Mouse (Mus musculus): ENCODE measurements at regions not wholly inside any gene's neighbourhood (a gene's known extent, or its start where the extent isn't known, plus 50 kb on each side); places are given as distances from the start of the nearest gene placed in this dataset.

DNA sequence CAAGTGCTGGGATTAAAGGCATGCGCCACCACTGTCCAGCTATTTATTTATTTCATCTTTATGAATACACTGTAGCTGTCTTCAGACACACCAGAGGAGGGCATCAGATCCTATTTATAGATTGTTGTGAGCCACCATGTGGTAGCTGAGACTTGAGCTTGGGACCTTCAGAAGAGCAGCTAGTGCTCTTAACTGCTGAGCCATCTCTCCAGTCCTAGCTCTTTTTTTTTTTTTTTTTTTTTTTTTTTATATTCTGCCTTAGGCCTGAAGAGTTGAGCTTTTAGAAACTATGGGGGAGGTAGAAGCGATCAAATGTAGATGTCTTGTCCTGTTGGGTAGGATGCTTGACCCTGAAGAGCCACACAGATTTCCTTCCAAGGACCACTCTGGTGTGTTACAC is 147.6 kb upstream of the Jmjd1c start:
- no peaks in the 10 kb centered on the region for H3K4me1 ChIP-seq
- no peaks in the 10 kb centered on the region for H3K9me3 ChIP-seq (replicated peaks)
- H3K9ac ChIP-seq (replicated peaks) = no peak overlapping the region
- H3K4me3 ChIP-seq (replicated peaks) = no peak overlapping the region
- no peaks in the 10 kb centered on the region for H3K27me3 ChIP-seq (replicated peaks)
- H3K36me3 ChIP-seq = no peaks in the 10 kb centered on the region
- no peak overlapping the region for H3K27ac ChIP-seq (replicated peaks)
- ATAC-seq (ENCODE audit: low FRiP score) = no peak
- no peak overlapping the region for H3K4me2 ChIP-seq
- 92% methylated on average over 2 of the region's 2 CpGs for WGBS

DNA sequence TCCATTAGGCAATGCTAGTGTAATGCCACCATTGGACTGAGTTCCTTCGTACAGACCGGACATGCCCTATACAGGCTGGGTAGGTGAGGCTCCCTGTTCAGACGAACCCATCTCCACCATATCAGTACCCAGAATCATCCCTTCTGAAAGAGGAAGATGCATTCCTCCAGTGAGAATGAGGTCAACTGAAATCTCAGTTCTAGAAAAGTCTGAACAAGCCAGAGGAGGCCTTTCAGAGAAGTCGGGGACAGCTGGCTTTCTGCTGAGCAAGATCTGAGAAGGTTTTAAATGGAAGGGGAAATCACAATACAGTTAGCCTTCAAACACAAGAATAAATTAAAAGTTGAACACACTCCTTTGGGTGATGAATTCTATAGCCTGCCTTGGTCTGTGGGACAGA is 145.5 kb upstream of the Jmjd1c start:
- no peak overlapping the region for H3K4me2 ChIP-seq
- no peaks in the 10 kb centered on the region for H3K36me3 ChIP-seq
- H3K27ac ChIP-seq (replicated peaks) = no peak overlapping the region
- no peaks in the 10 kb centered on the region for H3K27me3 ChIP-seq (replicated peaks)
- no peak overlapping the region for H3K4me3 ChIP-seq (replicated peaks)
- H3K9ac ChIP-seq (replicated peaks) = no peak overlapping the region
- WGBS = 90% methylated on average over 4 of the region's 4 CpGs
- H3K4me1 ChIP-seq = no peaks in the 10 kb centered on the region
- H3K9me3 ChIP-seq (replicated peaks) = no peaks in the 10 kb centered on the region
- ATAC-seq (ENCODE audit: low FRiP score) = no peak

DNA sequence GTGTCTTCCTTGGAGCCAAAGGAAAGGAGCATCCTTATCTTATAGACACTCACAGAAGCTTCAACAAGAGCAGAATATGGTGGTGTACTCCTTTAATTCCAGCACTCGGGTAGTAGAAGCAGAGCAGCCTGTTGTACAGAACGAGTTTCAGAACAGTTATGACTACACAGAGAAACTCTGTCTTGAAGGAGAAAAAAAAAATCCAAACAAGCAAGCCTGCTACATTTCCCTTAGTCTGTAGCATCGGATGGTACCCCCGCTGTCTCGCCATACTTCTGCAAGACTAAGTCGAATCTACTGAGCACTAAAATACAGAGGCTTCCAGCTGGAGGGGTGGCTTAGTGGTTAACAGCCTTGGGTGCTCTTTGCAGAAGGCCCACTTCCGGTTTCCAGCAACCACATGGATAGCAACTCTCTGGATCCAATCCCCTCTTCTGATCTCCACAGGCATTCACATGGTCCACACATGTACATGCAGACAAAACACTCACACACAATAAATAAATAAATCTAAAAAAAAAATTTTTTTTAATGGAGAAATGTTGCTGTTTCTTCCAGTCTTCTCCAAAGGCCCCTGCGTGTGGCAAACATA is 144.6 kb upstream of the Jmjd1c start:
- H3K4me1 ChIP-seq = no peaks in the 10 kb centered on the region
- H3K9ac ChIP-seq (replicated peaks) = no peak overlapping the region
- 92% methylated on average over 8 of the region's 8 CpGs for WGBS
- no peak for ATAC-seq (ENCODE audit: low FRiP score)
- no peak overlapping the region for H3K4me2 ChIP-seq
- H3K9me3 ChIP-seq (replicated peaks) = no peaks in the 10 kb centered on the region
- no peaks in the 10 kb centered on the region for H3K27me3 ChIP-seq (replicated peaks)
- no peak overlapping the region for H3K4me3 ChIP-seq (replicated peaks)
- H3K27ac ChIP-seq (replicated peaks) = no peak overlapping the region
- no peaks in the 10 kb centered on the region for H3K36me3 ChIP-seq

DNA sequence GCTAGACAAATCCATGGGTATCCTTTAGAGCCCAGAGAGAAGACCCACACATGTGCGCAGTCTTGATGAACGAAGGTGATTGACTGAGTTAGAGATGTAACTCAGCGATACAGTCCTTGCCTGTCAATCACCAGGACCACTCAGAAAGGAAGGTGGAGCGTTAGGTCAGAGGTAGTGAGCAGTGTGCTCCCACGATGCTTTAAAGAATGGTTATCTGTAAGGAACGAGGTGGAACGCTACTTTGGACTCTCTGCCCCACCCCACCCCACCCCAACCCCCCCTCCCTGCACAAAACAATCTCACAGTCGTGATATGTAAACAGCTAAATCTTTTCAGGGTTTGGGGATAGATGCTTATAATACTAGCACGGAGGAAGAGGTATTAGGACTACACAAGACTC is 144.0 kb upstream of the Jmjd1c start:
- H3K36me3 ChIP-seq = no peaks in the 10 kb centered on the region
- WGBS = 88% methylated on average over 9 of the region's 9 CpGs
- no peak for ATAC-seq (ENCODE audit: low FRiP score)
- H3K9me3 ChIP-seq (replicated peaks) = no peaks in the 10 kb centered on the region
- H3K27ac ChIP-seq (replicated peaks) = no peak overlapping the region
- H3K9ac ChIP-seq (replicated peaks) = no peak overlapping the region
- H3K27me3 ChIP-seq (replicated peaks) = no peaks in the 10 kb centered on the region
- H3K4me3 ChIP-seq (replicated peaks) = no peak overlapping the region
- no peaks in the 10 kb centered on the region for H3K4me1 ChIP-seq
- H3K4me2 ChIP-seq = no peak overlapping the region

DNA sequence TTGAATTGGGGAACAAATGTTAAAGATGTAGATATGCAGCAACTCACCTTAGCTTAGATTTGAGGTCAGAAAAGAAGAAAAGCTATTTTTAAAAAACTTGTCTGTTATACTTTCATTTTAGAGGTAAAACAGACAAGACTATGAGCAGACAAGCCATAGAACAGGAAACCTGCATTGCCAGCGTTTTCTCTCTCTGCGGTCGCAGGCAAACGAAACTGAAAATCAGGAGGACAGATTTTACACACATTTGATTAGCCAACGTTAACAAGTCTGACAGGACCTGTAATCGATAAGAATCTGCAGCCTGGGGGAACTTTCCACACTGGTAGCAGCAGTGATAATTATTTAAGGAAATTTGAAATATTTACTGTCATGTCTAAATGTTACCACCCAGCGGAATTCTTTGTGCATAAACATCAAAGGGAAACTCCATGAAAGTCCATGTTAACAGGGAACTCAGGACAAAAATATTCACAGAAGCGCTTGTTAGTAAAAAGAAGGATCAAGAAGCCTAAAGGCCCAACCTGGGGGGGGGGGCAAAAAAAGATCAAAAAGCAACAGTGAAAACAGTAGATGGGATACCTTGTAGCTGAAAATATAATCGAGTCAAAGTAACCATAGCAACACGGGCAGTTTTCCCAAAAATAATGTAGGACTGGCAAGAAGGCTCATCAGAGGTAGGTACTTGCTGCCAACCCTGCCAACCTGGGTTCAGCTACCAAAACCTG is 142.5 kb upstream of the Jmjd1c start:
- Histone ChIP-seq H3K4me2 (no peak overlapping the region), H3K9me3 (replicated peaks) (no peaks in the 10 kb centered on the region), H3K27me3 (replicated peaks) (no peaks in the 10 kb centered on the region), H3K36me3 (no peaks in the 10 kb centered on the region), H3K4me3 (replicated peaks) (no peak overlapping the region), H3K9ac (replicated peaks) (no peak overlapping the region), H3K27ac (replicated peaks) (no peak overlapping the region), H3K4me1 (no peaks in the 10 kb centered on the region)
- no peak for ATAC-seq (ENCODE audit: low FRiP score)
- WGBS = 77% methylated on average over 10 of the region's 10 CpGs

DNA sequence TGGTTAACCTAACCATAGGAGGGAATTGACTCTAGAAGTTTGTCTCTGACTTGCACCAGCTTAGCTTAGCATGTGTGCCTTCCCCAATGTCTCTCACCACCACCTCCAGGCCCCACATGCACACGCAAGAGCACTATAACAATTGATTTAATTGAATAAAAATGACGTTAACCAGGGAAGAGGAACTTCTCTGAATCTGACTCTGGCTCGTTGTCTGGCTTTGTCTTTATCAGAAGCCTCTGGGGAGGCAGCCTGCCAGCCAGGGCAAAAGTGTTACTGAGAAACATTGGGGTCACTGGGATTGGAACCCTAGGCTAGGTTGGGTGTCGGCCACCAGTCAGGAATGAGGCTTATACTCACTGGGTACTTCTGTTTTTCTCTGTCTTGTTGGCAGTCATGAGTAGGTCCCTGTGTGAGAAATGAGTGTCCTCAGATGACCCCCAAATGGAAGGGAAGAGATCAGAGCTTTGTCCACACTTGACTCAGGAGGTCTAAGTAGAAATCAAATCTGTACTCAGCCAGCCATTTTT is 141.9 kb upstream of the Jmjd1c start:
- Histone ChIP-seq H3K9ac (replicated peaks) (no peak overlapping the region), H3K36me3 (no peaks in the 10 kb centered on the region), H3K27me3 (replicated peaks) (no peaks in the 10 kb centered on the region), H3K4me1 (no peaks in the 10 kb centered on the region), H3K9me3 (replicated peaks) (no peaks in the 10 kb centered on the region), H3K4me2 (no peak overlapping the region), H3K27ac (replicated peaks) (no peak overlapping the region), H3K4me3 (replicated peaks) (no peak overlapping the region)
- ATAC-seq (ENCODE audit: low FRiP score) = no peak
- WGBS = 75% methylated on average over 4 of the region's 4 CpGs

DNA sequence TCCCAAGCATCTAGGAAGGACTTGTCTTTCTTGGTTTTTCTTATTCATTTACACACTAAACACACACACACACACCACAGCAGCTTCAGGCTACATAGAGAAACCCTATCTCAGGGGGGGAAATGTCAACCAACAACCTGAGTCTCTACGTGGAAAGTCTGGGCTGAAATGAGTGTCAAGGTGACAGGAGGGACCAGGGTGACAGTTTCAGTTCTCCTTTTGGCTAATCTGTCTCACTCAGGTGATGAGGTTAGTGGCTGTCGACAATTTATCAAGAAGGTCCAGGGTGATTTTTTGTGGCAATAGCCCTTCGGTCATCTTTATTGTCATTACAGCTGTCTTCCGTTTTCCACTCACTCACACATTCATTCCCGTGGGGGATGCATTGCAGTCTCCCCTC is 140.5 kb upstream of the Jmjd1c start:
- Histone ChIP-seq H3K36me3 (no peaks in the 10 kb centered on the region), H3K9me3 (replicated peaks) (no peaks in the 10 kb centered on the region), H3K27ac (replicated peaks) (no peak overlapping the region), H3K4me2 (no peak overlapping the region), H3K9ac (replicated peaks) (no peak overlapping the region), H3K4me3 (replicated peaks) (no peak overlapping the region), H3K27me3 (replicated peaks) (no peaks in the 10 kb centered on the region), H3K4me1 (no peaks in the 10 kb centered on the region)
- WGBS = 69% methylated on average over 5 of the region's 5 CpGs
- ATAC-seq (ENCODE audit: low FRiP score) = no peak

DNA sequence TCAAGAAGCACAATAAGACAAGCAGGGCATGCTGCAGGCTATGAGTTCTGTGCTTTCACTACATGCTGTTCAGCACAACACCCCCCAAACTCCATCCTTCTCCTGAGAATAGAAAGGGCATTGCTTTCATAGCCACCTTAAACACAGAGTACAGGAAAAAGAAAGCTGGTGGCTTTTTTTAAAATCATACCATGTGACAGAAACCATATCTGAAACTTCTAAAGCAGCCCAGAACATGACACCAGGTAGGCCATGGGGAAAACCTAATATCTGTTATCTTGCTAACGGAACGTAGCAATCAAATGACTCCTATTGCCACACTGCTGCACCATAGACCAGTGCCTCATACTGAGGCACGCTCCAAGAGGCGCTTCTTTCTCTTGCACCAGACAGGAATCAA is 139.3 kb upstream of the Jmjd1c start:
- Histone ChIP-seq H3K9ac (replicated peaks) (no peak overlapping the region), H3K36me3 (no peaks in the 10 kb centered on the region), H3K4me3 (replicated peaks) (no peak overlapping the region), H3K27me3 (replicated peaks) (no peaks in the 10 kb centered on the region), H3K9me3 (replicated peaks) (no peaks in the 10 kb centered on the region), H3K27ac (replicated peaks) (no peak overlapping the region), H3K4me2 (no peak overlapping the region), H3K4me1 (no peaks in the 10 kb centered on the region)
- WGBS = 89% methylated on average over 4 of the region's 4 CpGs
- ATAC-seq (ENCODE audit: low FRiP score) = no peak

DNA sequence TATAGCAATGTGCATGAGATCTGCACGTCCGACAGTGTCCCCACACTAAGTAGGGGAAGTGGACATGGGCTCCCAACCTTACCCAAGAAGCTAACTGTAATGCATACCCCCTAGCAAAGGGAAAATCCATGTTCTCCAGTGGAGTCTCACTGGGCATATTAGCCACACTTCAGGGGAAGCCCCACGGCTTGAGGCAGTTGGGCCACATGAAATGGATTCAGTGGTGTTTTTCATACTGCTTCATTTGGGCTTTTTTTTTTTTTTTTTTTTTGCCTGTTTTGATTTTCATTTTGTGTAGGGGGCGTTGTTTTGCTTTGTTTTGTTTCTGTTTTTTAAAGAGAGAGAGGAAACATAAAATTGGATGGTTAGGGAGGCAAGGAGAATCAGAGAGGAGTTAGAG is 138.6 kb upstream of the Jmjd1c start:
- Histone ChIP-seq H3K4me3 (replicated peaks) (no peak overlapping the region), H3K4me1 (no peaks in the 10 kb centered on the region), H3K9ac (replicated peaks) (no peak overlapping the region), H3K36me3 (no peaks in the 10 kb centered on the region), H3K4me2 (no peak overlapping the region), H3K27ac (replicated peaks) (no peak overlapping the region), H3K9me3 (replicated peaks) (no peaks in the 10 kb centered on the region), H3K27me3 (replicated peaks) (no peaks in the 10 kb centered on the region)
- ATAC-seq (ENCODE audit: low FRiP score) = no peak
- 86% methylated on average over 4 of the region's 4 CpGs for WGBS

All from neural tube, embryonic 15.5 days (tissue).